Mouse (Mus musculus) forebrain, embryonic 10.5 days (tissue): ENCODE results near the gene Nwd1. TPM values are rescaled to one million over a fixed set of nuclear protein-coding genes. Genes with fewer than 3 reads are reported as not detected.

Source experiments
- DNase-seq: peaks from one replicate; pipeline ENCODE4 v3.0.0-alpha.2; 2017; ENCODE audit warnings: low spot score; ENCODE audit errors: extremely low spot score
- H3K27ac ChIP-seq: fragments of 300-500 bp; sonication (generic); 2 replicates; pipeline ENCODE4 v1.5.1; 2016; ENCODE audit warnings: mild to moderate bottlenecking
- H3K27me3 ChIP-seq: fragments of 300-500 bp; sonication (generic); 2 replicates; pipeline ENCODE4 v1.6.1; 2016; ENCODE audit warnings: mild to moderate bottlenecking; ENCODE audit not compliant: poor library complexity, severe bottlenecking
- H3K36me3 ChIP-seq: fragments of 300-500 bp; sonication (generic); replicated peaks from 2 replicates; pipeline ENCODE4 v1.6.1; 2016; ENCODE audit warnings: mild to moderate bottlenecking, moderate library complexity
- H3K4me1 ChIP-seq: fragments of 300-500 bp; sonication (generic); 2 replicates; pipeline ENCODE4 v1.6.1; 2016
- H3K4me3 ChIP-seq: fragments of 300-500 bp; sonication (generic); 2 replicates; pipeline ENCODE4 v1.5.1; 2016; ENCODE audit warnings: mild to moderate bottlenecking, moderate library complexity
- H3K9me3 ChIP-seq: fragments of 300-500 bp; sonication (generic); 2 replicates; pipeline ENCODE4 v1.6.1; 2016; ENCODE audit warnings: mild to moderate bottlenecking, moderate library complexity
- WGBS: fragments of 180-500 bp; shearing (Covaris S2); methylation state at CpG from one replicate; pipeline ENCODE4 v1.1.7; 2016; 5-methylcytosine and 5-hydroxymethylcytosine counted together
- polyA plus RNA-seq: library from polyadenylated mRNA; unstranded; fragments of >200 nt; fragmentation: Nextera tagmentation; extraction: Ambion mirVana; gene quantifications from 2 replicates; pipeline ENCODE4 v1.2.1, GENCODE M21; 2016

Nwd1 gene
- 0.07 TPM in 1 of 2 replicates, not detected in the other for polyA plus RNA-seq

DNA sequence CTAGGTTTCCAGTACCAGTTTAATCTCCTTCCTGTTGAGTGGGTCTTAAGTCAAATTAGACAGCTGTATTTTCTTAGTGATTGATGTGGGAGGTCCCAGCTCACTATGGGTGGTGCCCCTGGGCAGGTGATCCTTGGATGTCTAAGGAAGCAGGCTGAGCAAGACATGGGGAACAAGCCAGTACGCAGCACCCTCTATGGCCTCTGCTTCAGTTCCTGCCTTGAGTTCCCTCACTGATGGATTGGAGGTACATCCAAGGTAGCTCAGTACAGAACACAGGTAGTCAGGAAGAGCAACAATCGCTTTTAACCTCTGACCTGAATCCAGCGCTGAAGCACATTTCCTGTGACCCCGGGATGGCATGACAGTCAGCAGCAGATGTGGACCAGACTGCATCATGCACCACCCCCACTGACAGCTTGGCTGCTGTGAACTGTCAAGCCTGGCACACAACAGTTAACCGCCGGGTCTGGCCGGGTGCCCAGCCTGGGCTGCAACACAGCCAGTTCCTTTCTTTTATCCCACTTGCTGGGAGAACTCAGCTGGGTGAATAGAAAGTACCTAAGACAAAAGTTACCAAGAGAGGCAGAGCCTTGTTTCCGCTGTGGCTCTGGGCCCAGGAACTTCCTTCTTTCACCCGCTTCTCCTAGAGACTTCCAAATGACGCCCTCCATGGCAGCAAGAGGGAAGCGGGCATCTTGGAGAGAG lies at the start of gene Nwd1:
Gene Nwd1 (plus strand): TSS at position 652 of the 708 bp plus-strand sequence.
- no peaks in the 10 kb centered on the region for H3K4me1 ChIP-seq
- no peak within 1 kb of the TSS for H3K4me3 ChIP-seq
- no peak for DNase-seq
- 75% methylated on average over 11 of the region's 11 CpGs for WGBS
- 0 out of 2 replicates have a peak, but pooled peaks cover 4% of the 10 kb centered on the region for H3K9me3 ChIP-seq
- H3K27ac ChIP-seq: no peak within 1 kb of the TSS
- H3K27me3 ChIP-seq: no peaks in the 10 kb centered on the region
- no peaks in the 10 kb centered on the region for H3K36me3 ChIP-seq

DNA sequence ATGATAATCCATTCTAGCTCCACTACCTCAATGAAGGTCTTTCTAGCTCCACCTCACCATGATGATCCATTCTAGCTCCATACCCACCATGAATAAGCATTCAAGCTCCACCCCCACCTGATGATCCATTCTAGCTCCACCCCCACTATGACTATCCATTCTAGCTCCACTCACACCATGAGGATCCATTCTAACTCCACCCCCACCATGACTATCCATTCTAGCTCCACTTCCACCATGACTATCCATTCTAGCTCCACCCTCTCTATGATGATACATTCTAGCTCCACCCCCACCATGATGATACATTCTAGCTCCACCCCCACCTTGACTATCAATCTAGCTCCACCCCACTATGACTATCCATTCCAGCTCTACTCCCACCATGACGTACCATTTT lies 3.6 kb upstream of the Nwd1 start:
- WGBS: 89% methylated on average over 1 of the region's 1 CpGs
- H3K36me3 ChIP-seq: no peaks in the 10 kb centered on the region
- H3K27ac ChIP-seq: no peak overlapping the region
- no peak overlapping the region for H3K4me3 ChIP-seq
- no peaks in the 10 kb centered on the region for H3K4me1 ChIP-seq
- no peaks in the 10 kb centered on the region for H3K27me3 ChIP-seq
- 0 out of 2 replicates have a peak, but pooled peaks cover 4% of the 10 kb centered on the region for H3K9me3 ChIP-seq
- DNase-seq: no peak

DNA sequence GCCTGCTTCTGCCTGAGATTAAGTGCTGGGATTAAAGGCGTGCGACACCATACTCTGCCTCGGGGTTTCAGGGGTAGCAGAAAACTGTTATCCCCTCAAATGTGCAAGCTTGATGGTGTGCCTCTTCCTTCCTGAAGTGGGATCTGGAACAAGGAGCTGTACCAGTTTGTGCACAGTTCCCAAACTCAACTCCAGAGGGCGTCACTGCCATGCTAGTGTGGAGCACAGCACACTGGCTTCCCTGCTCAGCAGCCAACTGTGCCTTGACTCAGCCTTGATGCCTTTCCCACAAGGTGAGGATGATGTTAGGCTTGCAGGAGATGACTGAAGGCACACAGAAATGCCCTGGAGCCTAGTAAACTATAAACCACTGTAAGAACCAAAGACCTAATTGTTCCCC lies 1.9 kb upstream of the Nwd1 start:
- no peaks in the 10 kb centered on the region for H3K27me3 ChIP-seq
- H3K9me3 ChIP-seq: 0 out of 2 replicates have a peak, but pooled peaks cover 4% of the 10 kb centered on the region
- WGBS: 62% methylated on average over 4 of the region's 4 CpGs
- H3K36me3 ChIP-seq: no peaks in the 10 kb centered on the region
- no peak for DNase-seq
- H3K27ac ChIP-seq: no peak overlapping the region
- H3K4me1 ChIP-seq: no peaks in the 10 kb centered on the region
- no peak overlapping the region for H3K4me3 ChIP-seq

DNA sequence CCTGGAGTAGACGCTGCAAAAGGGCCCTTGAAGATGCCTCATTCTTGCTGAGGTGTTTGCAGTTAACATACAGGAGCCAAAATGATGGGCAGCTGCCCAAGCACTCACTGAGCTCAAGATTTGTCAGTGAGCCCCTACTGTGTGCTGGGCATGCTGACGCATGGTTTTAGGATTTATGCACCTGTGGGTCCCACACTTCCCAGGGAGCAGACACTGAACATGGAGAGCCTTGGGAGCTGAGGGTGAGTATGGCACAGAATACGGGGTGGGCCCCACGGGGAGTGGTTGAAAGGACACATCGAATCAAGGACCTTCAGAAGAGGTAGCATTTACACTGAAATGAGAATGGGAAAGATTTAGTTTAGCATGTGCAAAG lies 245 bp downstream of the Nwd1 start:
- no peak overlapping the region for H3K4me3 ChIP-seq
- H3K27ac ChIP-seq: no peak overlapping the region
- no peaks in the 10 kb centered on the region for H3K36me3 ChIP-seq
- 80% methylated on average over 5 of the region's 5 CpGs for WGBS
- no peak for DNase-seq
- H3K9me3 ChIP-seq: 0 out of 2 replicates have a peak, but pooled peaks cover 4% of the 10 kb centered on the region
- no peaks in the 10 kb centered on the region for H3K27me3 ChIP-seq
- no peaks in the 10 kb centered on the region for H3K4me1 ChIP-seq

DNA sequence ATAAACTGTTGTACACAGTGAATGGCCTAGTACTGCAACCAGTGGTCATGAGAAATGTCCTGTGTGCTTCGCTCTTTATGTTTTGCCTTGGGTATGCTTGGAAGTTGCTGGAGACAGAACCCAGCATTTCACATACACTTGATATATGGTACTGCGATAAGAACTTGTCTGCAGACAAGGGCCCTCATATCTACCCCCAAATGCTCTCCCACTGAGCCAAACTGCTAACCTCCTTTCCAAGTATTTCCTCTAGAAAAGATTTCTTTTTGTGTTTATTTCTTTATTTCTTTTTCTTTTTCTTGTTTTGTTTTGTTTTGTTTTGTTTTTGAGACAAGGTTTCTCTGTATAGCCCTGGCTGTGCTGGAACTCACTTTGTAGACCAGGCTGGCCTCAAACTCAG lies 4.2 kb downstream of the Nwd1 start:
- peaks cover 15% of the 10 kb centered on the region for H3K4me1 ChIP-seq
- H3K36me3 ChIP-seq: no peaks in the 10 kb centered on the region
- no peak overlapping the region for H3K4me3 ChIP-seq
- DNase-seq: no peak
- no peaks in the 10 kb centered on the region for H3K9me3 ChIP-seq
- WGBS: 95% methylated on average over 2 of the region's 2 CpGs
- H3K27ac ChIP-seq: no peak overlapping the region
- H3K27me3 ChIP-seq: no peaks in the 10 kb centered on the region

DNA sequence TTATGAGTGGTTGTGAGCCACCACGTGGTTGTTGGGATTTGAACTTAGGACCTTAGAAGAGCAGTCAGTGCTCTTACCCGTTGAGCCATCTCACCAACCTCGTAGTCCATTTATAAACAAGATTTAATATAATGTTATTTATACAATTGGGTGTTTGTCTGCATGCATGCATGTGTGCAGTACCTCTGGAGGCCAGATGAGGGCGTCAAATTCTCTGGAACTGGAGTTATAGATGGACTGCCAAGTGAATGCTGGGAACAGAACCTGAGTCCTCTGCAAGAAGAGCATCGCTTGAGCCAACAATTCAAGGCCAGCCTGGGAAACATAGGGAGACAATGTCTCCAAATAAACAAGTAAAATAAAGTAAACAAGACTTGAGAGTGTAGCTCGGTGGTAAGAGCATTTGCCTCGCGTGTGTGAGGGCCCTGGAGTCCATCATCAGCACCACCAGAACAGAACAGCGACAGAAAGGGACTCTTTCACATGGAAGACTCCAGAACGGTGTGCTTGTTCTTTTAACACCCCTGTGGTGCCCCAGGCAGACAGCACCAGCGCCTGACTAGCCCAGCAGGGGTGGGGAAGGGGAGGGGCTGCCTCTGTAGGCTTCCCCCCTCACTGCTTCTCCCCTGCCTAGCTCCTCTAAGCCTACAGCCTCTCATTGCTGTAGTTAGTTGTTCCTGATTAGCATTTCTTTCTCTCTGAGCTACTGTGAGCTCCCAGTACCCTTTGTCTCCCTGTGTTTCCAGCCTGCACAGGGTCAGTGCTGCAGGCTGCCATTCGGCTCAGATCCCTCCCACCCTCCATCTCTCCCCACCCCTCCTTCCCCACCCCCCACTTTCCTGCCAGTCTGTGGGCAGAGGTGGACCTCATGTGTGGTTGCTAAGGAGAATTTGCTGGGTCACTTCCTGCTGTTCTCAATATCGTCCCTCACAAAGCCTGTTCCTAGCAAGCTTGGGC lies 8.3 kb downstream of the Nwd1 start:
- Histone ChIP-seq H3K27me3 (no peaks in the 10 kb centered on the region), H3K4me3 (peak overlapping the region; percentile 27), H3K4me1 (peaks cover 22% of the 10 kb centered on the region), H3K36me3 (no peaks in the 10 kb centered on the region), H3K27ac (peak overlapping the region; percentile 90), H3K9me3 (no peaks in the 10 kb centered on the region)
- WGBS: 25% methylated on average over 13 of the region's 13 CpGs
- peak; percentile 69 for DNase-seq

DNA sequence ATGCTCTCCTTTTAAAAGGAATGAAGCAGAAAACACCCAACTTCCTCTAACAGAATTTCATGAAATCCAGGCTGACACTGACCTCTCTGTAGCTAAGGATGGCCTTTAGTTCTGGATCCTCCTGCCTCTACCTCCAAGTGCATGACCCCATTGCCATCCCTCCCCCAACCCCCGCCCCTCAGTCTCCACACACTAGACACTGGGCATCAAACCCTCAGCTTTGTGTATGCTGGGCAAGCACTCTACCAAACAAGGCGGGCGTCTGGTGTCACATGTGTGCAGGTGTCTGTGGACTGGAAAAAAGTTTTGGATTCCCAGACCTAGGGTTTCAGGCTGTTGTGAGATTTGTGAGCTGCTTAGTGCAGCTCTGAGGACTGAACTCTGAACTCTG lies 9.0 kb downstream of the Nwd1 start:
- Histone ChIP-seq H3K27ac (peak overlapping the region; percentile 90), H3K9me3 (no peaks in the 10 kb centered on the region), H3K4me3 (peak overlapping the region; percentile 27; the same call in 1 of the 2 replicates), H3K36me3 (no peaks in the 10 kb centered on the region), H3K27me3 (no peaks in the 10 kb centered on the region), H3K4me1 (peaks cover 22% of the 10 kb centered on the region)
- no peak for DNase-seq
- 55% methylated on average over 3 of the region's 3 CpGs for WGBS

DNA sequence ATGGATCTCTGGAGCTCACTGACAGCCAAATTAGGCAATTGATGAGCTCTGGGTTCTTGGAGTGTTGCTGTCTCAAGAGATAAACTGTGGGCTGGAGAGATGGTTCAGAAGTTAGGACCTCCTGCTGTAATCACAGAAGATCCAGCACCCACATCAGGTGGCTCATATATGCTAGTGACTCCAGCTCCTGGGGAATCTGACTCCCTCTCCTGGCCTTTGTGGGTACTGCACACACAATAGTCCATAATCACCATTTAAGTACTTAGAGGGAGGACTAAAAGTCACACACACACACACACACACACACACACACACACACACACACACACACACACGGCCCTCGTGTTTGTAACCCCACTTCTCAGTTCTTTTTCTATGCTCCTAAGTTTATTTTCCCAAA lies 13.5 kb downstream of the Nwd1 start:
- no peak overlapping the region for H3K4me3 ChIP-seq
- H3K27me3 ChIP-seq: no peaks in the 10 kb centered on the region
- WGBS: 88% methylated on average over 2 of the region's 2 CpGs
- H3K36me3 ChIP-seq: no peaks in the 10 kb centered on the region
- H3K27ac ChIP-seq: no peak overlapping the region
- no peaks in the 10 kb centered on the region for H3K9me3 ChIP-seq
- peaks cover 14% of the 10 kb centered on the region for H3K4me1 ChIP-seq
- DNase-seq: no peak

DNA sequence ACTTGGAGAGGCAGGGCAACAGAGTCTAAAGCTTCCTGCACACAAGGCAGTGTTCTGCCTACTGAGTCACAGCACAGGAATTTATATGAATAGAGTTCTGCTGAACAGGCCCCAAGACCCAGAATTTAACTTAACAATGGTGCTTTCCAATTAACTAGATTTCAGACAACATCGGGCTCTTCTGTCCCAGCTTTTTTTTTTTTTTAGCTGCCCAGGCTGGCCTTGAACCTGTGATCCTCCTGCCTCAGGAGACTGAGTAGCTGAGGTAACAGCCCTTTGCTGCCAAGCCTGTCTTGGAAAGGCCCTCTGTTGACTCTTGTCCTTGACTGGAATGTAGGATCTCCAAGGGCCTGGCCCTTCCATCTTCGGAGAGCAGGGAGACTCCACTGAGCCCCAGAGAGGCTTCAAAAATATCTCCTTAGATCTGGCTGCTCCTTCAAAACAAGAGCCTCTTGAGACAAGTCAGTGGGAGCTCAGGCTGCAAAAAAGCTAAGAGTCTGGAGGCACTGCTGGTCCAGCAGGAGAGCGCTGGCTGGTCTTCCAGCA lies 17.7 kb downstream of the Nwd1 start:
- no peaks in the 10 kb centered on the region for H3K27me3 ChIP-seq
- no peak overlapping the region for H3K4me3 ChIP-seq
- no peak overlapping the region for H3K27ac ChIP-seq
- H3K9me3 ChIP-seq: no peaks in the 10 kb centered on the region
- H3K4me1 ChIP-seq: no peaks in the 10 kb centered on the region
- WGBS: 76% methylated on average over 3 of the region's 3 CpGs
- no peak for DNase-seq
- no peaks in the 10 kb centered on the region for H3K36me3 ChIP-seq

DNA sequence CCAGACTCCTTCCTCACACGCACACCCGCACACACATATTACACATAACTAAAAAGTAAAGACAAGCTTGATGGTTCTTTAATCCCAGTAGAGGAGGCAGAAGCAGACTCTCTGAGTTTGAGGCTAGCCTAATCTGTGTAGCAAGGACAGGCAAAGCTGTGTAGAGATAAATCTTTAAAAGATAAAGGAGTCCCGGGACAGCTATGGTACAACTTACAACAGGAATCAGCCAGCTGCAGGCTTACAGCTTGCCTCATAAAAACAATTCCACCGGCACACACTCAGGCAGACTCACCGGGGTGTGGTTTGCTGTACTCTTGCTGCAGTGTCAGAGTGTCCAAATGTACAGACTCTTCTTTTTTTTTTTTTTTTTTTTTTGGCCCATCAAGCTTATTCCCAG lies 18.2 kb downstream of the Nwd1 start:
- Histone ChIP-seq H3K4me1 (no peaks in the 10 kb centered on the region), H3K4me3 (no peak overlapping the region), H3K36me3 (no peaks in the 10 kb centered on the region), H3K27me3 (no peaks in the 10 kb centered on the region), H3K9me3 (no peaks in the 10 kb centered on the region), H3K27ac (no peak overlapping the region)
- DNase-seq: no peak
- 83% methylated on average over 5 of the region's 5 CpGs for WGBS

DNA sequence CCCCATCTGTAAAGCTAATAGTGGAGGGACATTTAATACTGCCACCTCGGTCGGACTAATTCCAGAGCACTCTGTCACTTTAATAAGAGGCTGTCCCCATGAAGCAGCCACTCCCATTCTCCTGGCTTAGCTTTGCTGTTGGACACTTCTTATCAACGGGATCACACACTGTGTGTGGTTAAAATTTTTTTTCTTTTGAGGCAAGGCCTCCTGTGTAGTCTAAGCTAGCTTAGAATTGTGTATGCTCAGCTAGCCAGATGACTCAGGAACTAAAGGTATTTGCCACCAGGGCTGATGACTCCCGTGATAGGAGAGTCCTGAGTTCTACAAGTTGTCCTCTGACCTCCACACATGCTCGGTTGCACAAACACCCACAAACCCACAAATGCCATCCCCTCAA lies 18.9 kb downstream of the Nwd1 start:
- DNase-seq: no peak
- H3K4me1 ChIP-seq: no peaks in the 10 kb centered on the region
- H3K36me3 ChIP-seq: no peaks in the 10 kb centered on the region
- no peaks in the 10 kb centered on the region for H3K9me3 ChIP-seq
- WGBS: 68% methylated on average over 5 of the region's 5 CpGs
- H3K27ac ChIP-seq: no peak overlapping the region
- no peak overlapping the region for H3K4me3 ChIP-seq
- no peaks in the 10 kb centered on the region for H3K27me3 ChIP-seq

DNA sequence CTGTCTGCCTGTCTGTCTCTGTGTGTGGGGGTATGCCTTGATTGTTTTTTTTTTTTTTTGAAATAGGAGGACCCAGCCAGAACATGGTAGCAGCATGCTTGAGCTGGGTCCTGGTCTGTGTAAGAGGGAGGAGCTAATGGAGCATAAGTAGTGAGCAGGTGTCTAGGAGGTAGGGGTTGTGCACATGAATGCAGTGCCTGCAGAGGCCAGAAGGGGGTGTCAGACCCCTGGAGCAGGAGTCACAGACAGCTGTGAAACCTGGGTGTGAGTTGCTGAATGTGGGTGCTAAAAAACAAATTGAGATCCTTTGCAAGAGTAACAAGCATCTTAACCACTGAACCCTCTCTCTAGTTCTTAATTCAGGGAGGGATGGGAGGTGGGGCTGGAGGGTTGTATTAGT lies 22.4 kb downstream of the Nwd1 start:
- Histone ChIP-seq H3K27me3 (no peaks in the 10 kb centered on the region), H3K36me3 (no peaks in the 10 kb centered on the region), H3K4me3 (no peak overlapping the region), H3K9me3 (no peaks in the 10 kb centered on the region), H3K4me1 (no peaks in the 10 kb centered on the region), H3K27ac (no peak overlapping the region)
- DNase-seq: no peak

DNA sequence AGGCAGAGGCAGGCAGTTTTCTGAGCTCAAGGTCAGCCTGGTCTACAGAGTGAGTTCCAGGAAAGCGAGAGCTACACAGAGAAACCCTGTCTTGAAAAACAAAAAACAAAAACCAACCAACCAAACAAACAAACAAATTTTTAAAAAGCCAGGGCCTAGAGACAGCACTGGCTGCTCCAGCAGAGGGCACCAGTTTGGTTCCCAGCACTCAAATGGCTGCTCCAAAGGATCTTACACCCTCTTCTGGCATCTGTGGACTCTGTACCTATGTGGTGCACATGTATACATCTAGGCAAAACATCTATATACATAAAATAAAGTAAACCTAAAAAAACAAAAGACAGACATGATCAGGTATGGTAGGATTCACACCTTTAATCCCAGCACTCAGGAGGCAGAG lies 26.3 kb downstream of the Nwd1 start:
- no peak overlapping the region for H3K27ac ChIP-seq

More for the DNA sequence above, 26.3 kb downstream of the Nwd1 start:
- Histone ChIP-seq H3K27me3 (no peaks in the 10 kb centered on the region), H3K4me3 (no peak overlapping the region), H3K9me3 (no peaks in the 10 kb centered on the region), H3K4me1 (no peaks in the 10 kb centered on the region), H3K36me3 (no peaks in the 10 kb centered on the region)
- WGBS: 72% methylated on average over 1 of the region's 1 CpGs
- DNase-seq: no peak
